Mouse (Mus musculus): ENCODE results near the gene Nr1d1. TPM values are rescaled to one million over a fixed set of nuclear protein-coding genes. Genes with fewer than 3 reads are reported as not detected.

Gene Nr1d1
- polyA plus RNA-seq, 1 experiment from 2014 or later = 1.9 TPM

DNA sequence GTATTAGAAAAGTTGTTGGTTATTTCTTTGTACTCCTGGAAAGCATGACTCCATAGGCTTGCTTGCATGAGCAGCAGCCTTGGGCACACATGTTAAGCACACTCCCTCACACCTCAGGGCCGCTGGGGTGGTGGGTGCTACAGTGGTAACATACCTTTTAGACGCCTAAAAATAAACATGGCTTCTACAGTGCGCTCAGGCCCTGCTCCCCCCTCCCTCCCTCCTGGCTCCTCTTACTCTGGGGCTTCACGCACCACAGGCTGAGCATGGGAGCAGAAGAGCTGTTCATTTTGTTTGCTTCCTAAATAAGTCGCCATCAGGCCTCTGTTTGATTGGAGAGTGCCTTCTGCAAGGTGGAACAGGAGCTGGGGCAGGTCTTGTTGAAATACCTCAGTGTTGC, 22.2 kb upstream of the Nr1d1 start:
- 6% methylated on average over 5 of the region's 5 CpGs for WGBS
- Histone ChIP-seq H3K4me2 (ENCODE audit: low read depth, low read length) (peak overlapping the region; percentile 88), H3K9ac (ENCODE audit: low read depth, low read length) (peak overlapping the region; percentile 99), H3K4me1 (ENCODE audit: control insufficient read depth, insufficient read depth, low read length) (peaks cover 25% of the 10 kb centered on the region), H3K9me3 (ENCODE audit: control insufficient read depth, low read length) (no peaks in the 10 kb centered on the region), H3K27ac (replicated peaks; ENCODE audit: low read depth, low read length) (peak overlapping the region; percentile 36), H3K27me3 (replicated peaks; ENCODE audit: control insufficient read depth, insufficient read depth, low read length) (no peaks in the 10 kb centered on the region), H3K36me3 (ENCODE audit: control insufficient read depth, insufficient read depth, low read length) (peaks cover 46% of the 10 kb centered on the region), H3K4me3 (ENCODE audit: low read depth, low read length) (peak overlapping the region; percentile 99)
- DNase-seq (ENCODE audit: low spot score) (no peak), ATAC-seq (ENCODE audit: low read depth) (no peak)

GRCm38 (mm10) chr11:98796515-98797216, 21.5 kb upstream of the Nr1d1 start:
- H3K4me2 ChIP-seq (ENCODE audit: low read depth, low read length) = peak overlapping the region; percentile 88
- H3K4me3 ChIP-seq (ENCODE audit: low read depth, low read length) = peak overlapping the region; percentile 99
- no peaks in the 10 kb centered on the region for H3K9me3 ChIP-seq (ENCODE audit: control insufficient read depth, low read length)
- WGBS = 3% methylated on average over 23 of the region's 23 CpGs
- ATAC-seq (ENCODE audit: low read depth) (peak; percentile 31), DNase-seq (ENCODE audit: low spot score) (peak; percentile 89)
- H3K27ac ChIP-seq (replicated peaks; ENCODE audit: low read depth, low read length) = peak overlapping the region; percentile 100
- peak overlapping the region; percentile 99 for H3K9ac ChIP-seq (ENCODE audit: low read depth, low read length)
- H3K27me3 ChIP-seq (replicated peaks; ENCODE audit: control insufficient read depth, insufficient read depth, low read length) = no peaks in the 10 kb centered on the region
- peaks cover 40% of the 10 kb centered on the region for H3K36me3 ChIP-seq (ENCODE audit: control insufficient read depth, insufficient read depth, low read length)
- peaks cover 25% of the 10 kb centered on the region for H3K4me1 ChIP-seq (ENCODE audit: control insufficient read depth, insufficient read depth, low read length)

DNA sequence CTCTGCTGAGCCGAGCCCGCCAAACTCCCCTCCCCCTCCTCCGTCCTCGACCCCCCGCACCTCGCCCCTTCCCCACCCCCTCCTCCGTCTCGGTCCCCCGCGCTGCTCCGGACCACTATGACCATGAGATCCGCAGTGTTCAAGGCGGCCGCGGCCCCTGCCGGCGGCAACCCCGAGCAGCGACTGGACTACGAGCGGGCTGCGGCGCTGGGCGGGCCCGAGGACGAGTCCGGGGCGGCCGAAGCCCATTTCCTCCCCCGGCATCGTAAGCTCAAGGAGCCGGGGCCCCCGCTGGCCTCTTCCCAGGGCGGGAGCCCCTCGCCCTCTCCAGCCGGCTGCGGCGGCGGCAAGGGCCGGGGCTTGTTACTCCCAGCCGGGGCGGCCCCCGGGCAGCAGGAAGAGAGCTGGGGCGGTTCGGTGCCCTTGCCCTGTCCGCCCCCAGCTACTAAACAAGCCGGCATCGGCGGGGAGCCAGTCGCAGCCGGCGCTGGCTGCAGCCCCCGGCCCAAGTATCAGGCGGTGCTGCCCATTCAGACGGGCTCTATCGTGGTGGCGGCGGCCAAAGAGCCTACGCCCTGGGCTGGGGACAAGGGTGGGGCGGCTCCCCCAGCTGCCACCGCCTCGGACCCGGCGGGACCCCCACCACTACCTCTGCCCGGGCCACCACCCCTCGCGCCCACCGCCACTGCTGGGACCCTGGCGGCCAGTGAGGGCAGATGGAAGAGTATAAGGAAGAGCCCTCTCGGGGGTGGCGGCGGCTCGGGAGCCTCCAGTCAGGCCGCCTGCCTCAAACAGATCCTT, 20.8 kb upstream of the Nr1d1 start:
- 0% methylated on average over 5 of the region's 74 CpGs for whole genome bisulfite sequencing
- no peak for DNase-seq (ENCODE audit: low spot score)
- no peaks in the 10 kb centered on the region for H3K9me3 ChIP-seq (ENCODE audit: control insufficient read depth, low read length)

GRCm38 (mm10) chr11:98795015-98795713, 20.0 kb upstream of the Nr1d1 start, which contains the start of gene Msl1:
Gene Msl1, plus strand, starts transcription at chr11:98795516.
- peak; percentile 93 for DNase-seq (ENCODE audit: low spot score)
- H3K9ac ChIP-seq (ENCODE audit: low read depth, low read length) = peak within 1 kb of the TSS; percentile 99
- under 1% methylated on average over 30 of the region's 89 CpGs for WGBS

More for the DNA sequence above, 20.8 kb upstream of the Nr1d1 start:
- peak overlapping the region; percentile 88 for H3K4me2 ChIP-seq (ENCODE audit: low read depth, low read length)
- H3K27me3 ChIP-seq (replicated peaks; ENCODE audit: control insufficient read depth, insufficient read depth, low read length) = no peaks in the 10 kb centered on the region
- H3K36me3 ChIP-seq (ENCODE audit: control insufficient read depth, insufficient read depth, low read length) = peaks cover 32% of the 10 kb centered on the region
- peak; percentile 28 for ATAC-seq (ENCODE audit: low read depth)
- peaks cover 25% of the 10 kb centered on the region for H3K4me1 ChIP-seq (ENCODE audit: control insufficient read depth, insufficient read depth, low read length)
- peak overlapping the region; percentile 100 for H3K27ac ChIP-seq (replicated peaks; ENCODE audit: low read depth, low read length)
- H3K9ac ChIP-seq (ENCODE audit: low read depth, low read length) = peak overlapping the region; percentile 99
- peak overlapping the region; percentile 99 for H3K4me3 ChIP-seq (ENCODE audit: low read depth, low read length)

DNA sequence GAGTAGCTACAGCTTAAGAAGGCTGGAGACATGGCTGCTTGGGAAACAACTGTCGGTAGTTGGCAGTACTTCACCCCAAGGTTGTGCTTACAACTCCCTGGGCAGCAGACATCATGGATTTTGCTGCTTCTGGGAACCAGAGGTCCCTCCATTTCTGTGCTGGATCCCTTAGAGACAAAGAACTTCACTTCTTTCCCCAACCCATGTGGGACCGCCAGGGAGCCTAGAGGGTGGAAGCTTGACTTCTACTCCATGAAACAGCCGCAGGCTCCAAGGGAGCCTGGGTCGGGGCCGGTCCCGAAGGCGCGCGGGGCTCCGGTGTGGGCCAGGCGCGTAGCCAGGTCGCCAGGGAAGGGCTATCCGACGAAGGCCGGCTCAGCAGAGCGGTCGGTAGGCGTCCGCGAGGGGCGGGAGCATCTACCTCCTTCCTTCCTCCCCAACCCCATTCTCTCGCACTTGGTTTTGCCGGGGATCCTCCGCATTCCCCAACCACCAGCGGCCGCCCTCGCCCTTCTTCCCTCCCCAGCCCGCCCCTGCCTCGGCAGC, 19.4 kb upstream of the Nr1d1 start:
- Histone ChIP-seq H3K27me3 (replicated peaks; ENCODE audit: control insufficient read depth, insufficient read depth, low read length) (no peaks in the 10 kb centered on the region), H3K9ac (ENCODE audit: low read depth, low read length) (peak overlapping the region; percentile 99), H3K4me1 (ENCODE audit: control insufficient read depth, insufficient read depth, low read length) (peaks cover 25% of the 10 kb centered on the region), H3K27ac (replicated peaks; ENCODE audit: low read depth, low read length) (peak overlapping the region; percentile 100), H3K4me3 (ENCODE audit: low read depth, low read length) (peak overlapping the region; percentile 99), H3K9me3 (ENCODE audit: control insufficient read depth, low read length) (no peaks in the 10 kb centered on the region), H3K4me2 (ENCODE audit: low read depth, low read length) (peak overlapping the region; percentile 88), H3K36me3 (ENCODE audit: control insufficient read depth, insufficient read depth, low read length) (peaks cover 18% of the 10 kb centered on the region)
- DNase-seq (ENCODE audit: low spot score) = peak; percentile 86
- 0% methylated on average over 25 of the region's 30 CpGs for WGBS
- peak; percentile 71 for ATAC-seq (ENCODE audit: low read depth)

More at GRCm38 (mm10) chr11:98795015-98795713, 20.0 kb upstream of the Nr1d1 start, which contains the start of gene Msl1:
- ATAC-seq (ENCODE audit: low read depth) = peak; percentile 79
- peaks cover 25% of the 10 kb centered on the region for H3K4me1 ChIP-seq (ENCODE audit: control insufficient read depth, insufficient read depth, low read length)
- H3K4me3 ChIP-seq (ENCODE audit: low read depth, low read length) = peak within 1 kb of the TSS; percentile 99
- no peaks in the 10 kb centered on the region for H3K9me3 ChIP-seq (ENCODE audit: control insufficient read depth, low read length)
- no peaks in the 10 kb centered on the region for H3K27me3 ChIP-seq (replicated peaks; ENCODE audit: control insufficient read depth, insufficient read depth, low read length)
- H3K4me2 ChIP-seq (ENCODE audit: low read depth, low read length) = peak within 1 kb of the TSS; percentile 88
- H3K36me3 ChIP-seq (ENCODE audit: control insufficient read depth, insufficient read depth, low read length) = peaks cover 25% of the 10 kb centered on the region
- peak within 1 kb of the TSS; percentile 100 for H3K27ac ChIP-seq (replicated peaks; ENCODE audit: low read depth, low read length)

GRCm38 (mm10) chr11:98792081-98792480, 16.9 kb upstream of the Nr1d1 start:
- Histone ChIP-seq H3K36me3 (ENCODE audit: control insufficient read depth, insufficient read depth, low read length) (no peaks in the 10 kb centered on the region), H3K4me2 (ENCODE audit: low read depth, low read length) (no peak overlapping the region), H3K27me3 (replicated peaks; ENCODE audit: control insufficient read depth, insufficient read depth, low read length) (no peaks in the 10 kb centered on the region), H3K4me1 (ENCODE audit: control insufficient read depth, insufficient read depth, low read length) (peaks cover 16% of the 10 kb centered on the region), H3K27ac (replicated peaks; ENCODE audit: low read depth, low read length) (no peak overlapping the region), H3K9me3 (ENCODE audit: control insufficient read depth, low read length) (no peaks in the 10 kb centered on the region), H3K4me3 (ENCODE audit: low read depth, low read length) (no peak overlapping the region), H3K9ac (ENCODE audit: low read depth, low read length) (no peak overlapping the region)
- 20% methylated on average over 4 of the region's 4 CpGs for WGBS
- DNase-seq (ENCODE audit: low spot score) (no peak), ATAC-seq (ENCODE audit: low read depth) (no peak)

GRCm38 (mm10) chr11:98791448-98791847, 16.3 kb upstream of the Nr1d1 start:
- 83% methylated on average over 1 of the region's 1 CpGs for WGBS

GRCm38 (mm10) chr11:98790631-98791205, 15.6 kb upstream of the Nr1d1 start:
- no peak overlapping the region for H3K27ac ChIP-seq (replicated peaks; ENCODE audit: low read depth, low read length)
- no peaks in the 10 kb centered on the region for H3K27me3 ChIP-seq (replicated peaks; ENCODE audit: control insufficient read depth, insufficient read depth, low read length)
- no peaks in the 10 kb centered on the region for H3K36me3 ChIP-seq (ENCODE audit: control insufficient read depth, insufficient read depth, low read length)
- H3K9ac ChIP-seq (ENCODE audit: low read depth, low read length) = no peak overlapping the region
- no peak for ATAC-seq (ENCODE audit: low read depth)
- H3K9me3 ChIP-seq (ENCODE audit: control insufficient read depth, low read length) = no peaks in the 10 kb centered on the region
- peaks cover 26% of the 10 kb centered on the region for H3K4me1 ChIP-seq (ENCODE audit: control insufficient read depth, insufficient read depth, low read length)
- whole genome bisulfite sequencing = 81% methylated on average over 5 of the region's 5 CpGs
- DNase-seq (ENCODE audit: low spot score) = no peak
- H3K4me2 ChIP-seq (ENCODE audit: low read depth, low read length) = no peak overlapping the region
- H3K4me3 ChIP-seq (ENCODE audit: low read depth, low read length) = no peak overlapping the region

More at GRCm38 (mm10) chr11:98791448-98791847, 16.3 kb upstream of the Nr1d1 start:
- Histone ChIP-seq H3K9me3 (ENCODE audit: control insufficient read depth, low read length) (no peaks in the 10 kb centered on the region), H3K4me1 (ENCODE audit: control insufficient read depth, insufficient read depth, low read length) (peaks cover 19% of the 10 kb centered on the region), H3K36me3 (ENCODE audit: control insufficient read depth, insufficient read depth, low read length) (no peaks in the 10 kb centered on the region), H3K27ac (replicated peaks; ENCODE audit: low read depth, low read length) (no peak overlapping the region), H3K9ac (ENCODE audit: low read depth, low read length) (no peak overlapping the region), H3K4me2 (ENCODE audit: low read depth, low read length) (no peak overlapping the region), H3K4me3 (ENCODE audit: low read depth, low read length) (no peak overlapping the region), H3K27me3 (replicated peaks; ENCODE audit: control insufficient read depth, insufficient read depth, low read length) (no peaks in the 10 kb centered on the region)
- DNase-seq (ENCODE audit: low spot score) (no peak), ATAC-seq (ENCODE audit: low read depth) (no peak)
